Mouse (Mus musculus): ENCODE measurements at regions not wholly inside any gene's neighbourhood (a gene's known extent, or its start where the extent isn't known, plus 50 kb on each side); places are given as distances from the start of the nearest gene placed in this dataset.

- Histone ChIP-seq H3K27me3 (ENCODE audit: control insufficient read depth, insufficient read depth, low read length) (no peaks in the 10 kb centered on the region), H3K4me3 (ENCODE audit: control insufficient read depth, low read depth, low read length) (no peak overlapping the region), H3K36me3 (ENCODE audit: control insufficient read depth, insufficient read depth, low read length) (no peaks in the 10 kb centered on the region), H3K27ac (ENCODE audit: control insufficient read depth, insufficient read depth, low read depth, low read length) (no peak overlapping the region), H3K4me1 (ENCODE audit: control insufficient read depth, insufficient read depth, low read length) (no peaks in the 10 kb centered on the region)
- TF ChIP-seq POLR2A (IDR thresholded peaks at IDR 0.05; ENCODE audit: control insufficient read depth, low read depth, low read length), result no peak
- no peak for TF ChIP-seq CTCF (IDR thresholded peaks at IDR 0.05; ENCODE audit: control insufficient read depth, insufficient read depth, insufficient replicate concordance, low read depth, low read length)
Measured at GRCm38 (mm10) chr2:63513554-63514226, 329.6 kb upstream of the Kcnh7 start.

DNA sequence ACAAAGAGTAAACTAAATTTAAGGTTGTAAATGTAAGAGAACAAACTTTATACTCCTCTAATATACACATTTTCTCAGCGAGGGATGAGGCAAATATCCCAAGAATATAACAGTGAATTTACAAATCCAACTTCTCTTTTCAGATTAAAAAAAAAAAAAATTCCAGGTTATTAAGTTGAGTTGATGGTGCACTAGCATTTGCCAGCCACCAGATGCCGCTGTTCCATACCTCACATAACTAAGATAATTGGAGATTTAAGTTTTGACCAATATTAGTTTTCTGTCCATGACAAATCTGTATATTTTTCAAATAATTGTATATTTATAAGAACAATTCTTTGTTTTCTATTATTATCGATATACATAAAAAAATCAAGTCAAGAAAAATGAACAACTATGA, 319.9 kb upstream of the Kcnh7 start:
- TF ChIP-seq POLR2A (IDR thresholded peaks at IDR 0.05; ENCODE audit: control insufficient read depth, low read depth, low read length) (no peak), CTCF (IDR thresholded peaks at IDR 0.05; ENCODE audit: control insufficient read depth, insufficient read depth, insufficient replicate concordance, low read depth, low read length) (no peak)
- no peaks in the 10 kb centered on the region for H3K4me1 ChIP-seq (ENCODE audit: control insufficient read depth, insufficient read depth, low read length)
- H3K36me3 ChIP-seq (ENCODE audit: control insufficient read depth, insufficient read depth, low read length), result no peaks in the 10 kb centered on the region
- H3K27ac ChIP-seq (ENCODE audit: control insufficient read depth, insufficient read depth, low read depth, low read length), result no peak overlapping the region
- H3K27me3 ChIP-seq (ENCODE audit: control insufficient read depth, insufficient read depth, low read length), result no peaks in the 10 kb centered on the region
- no peak overlapping the region for H3K4me3 ChIP-seq (ENCODE audit: control insufficient read depth, low read depth, low read length)

DNA sequence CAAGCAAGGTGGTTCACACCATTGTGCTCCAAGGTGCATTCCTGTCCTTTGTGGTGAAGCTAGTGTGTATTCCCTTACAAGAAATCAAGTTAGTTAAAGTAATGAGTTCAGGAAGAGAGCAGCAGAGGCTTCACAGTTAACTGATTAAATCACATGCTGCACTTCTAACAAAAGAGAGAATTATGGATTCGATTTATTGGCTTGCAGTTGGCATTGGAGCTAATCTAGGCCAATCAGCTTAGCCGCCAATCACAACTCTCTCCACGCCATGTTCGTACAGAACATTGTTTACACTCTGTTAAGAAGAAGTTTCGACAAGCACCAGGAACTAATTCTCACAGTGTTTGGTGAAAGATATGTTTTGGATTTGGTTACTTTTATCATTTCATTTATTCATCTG, 292.3 kb upstream of the Kcnh7 start:
- Histone ChIP-seq H3K27ac (ENCODE audit: control insufficient read depth, insufficient read depth, low read depth, low read length) (no peak overlapping the region), H3K4me3 (ENCODE audit: control insufficient read depth, low read depth, low read length) (no peak overlapping the region), H3K27me3 (ENCODE audit: control insufficient read depth, insufficient read depth, low read length) (no peaks in the 10 kb centered on the region), H3K4me1 (ENCODE audit: control insufficient read depth, insufficient read depth, low read length) (no peaks in the 10 kb centered on the region), H3K36me3 (ENCODE audit: control insufficient read depth, insufficient read depth, low read length) (no peaks in the 10 kb centered on the region)
- TF ChIP-seq POLR2A (IDR thresholded peaks at IDR 0.05; ENCODE audit: control insufficient read depth, low read depth, low read length), result no peak

DNA sequence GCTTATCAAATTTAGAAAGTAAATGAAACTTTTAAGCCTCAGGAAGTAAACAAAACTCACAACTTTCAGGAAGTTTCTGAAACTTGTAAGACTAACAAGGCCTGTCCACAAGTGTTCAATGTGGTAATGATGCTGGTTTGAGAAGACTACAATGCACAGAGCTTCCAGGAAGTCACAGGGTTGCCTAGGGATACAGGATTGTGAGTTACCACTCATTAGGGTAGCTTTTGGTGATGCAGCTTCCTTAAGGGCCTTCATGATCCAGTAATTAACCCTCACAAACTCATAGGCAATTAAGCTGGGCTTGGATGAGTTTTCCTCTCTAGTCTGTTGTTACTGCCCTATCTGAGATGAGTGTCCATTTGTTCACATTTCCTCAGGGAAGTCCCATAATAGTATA, 291.2 kb upstream of the Kcnh7 start:
- no peaks in the 10 kb centered on the region for H3K27me3 ChIP-seq (ENCODE audit: control insufficient read depth, insufficient read depth, low read length)
- no peak for TF ChIP-seq CTCF (IDR thresholded peaks at IDR 0.05; ENCODE audit: control insufficient read depth, insufficient read depth, insufficient replicate concordance, low read depth, low read length)
- TF ChIP-seq POLR2A (IDR thresholded peaks at IDR 0.05; ENCODE audit: control insufficient read depth, low read depth, low read length), result no peak
- H3K4me1 ChIP-seq (ENCODE audit: control insufficient read depth, insufficient read depth, low read length), result no peaks in the 10 kb centered on the region
- no peaks in the 10 kb centered on the region for H3K36me3 ChIP-seq (ENCODE audit: control insufficient read depth, insufficient read depth, low read length)
- no peak overlapping the region for H3K27ac ChIP-seq (ENCODE audit: control insufficient read depth, insufficient read depth, low read depth, low read length)
- no peak overlapping the region for H3K4me3 ChIP-seq (ENCODE audit: control insufficient read depth, low read depth, low read length)

DNA sequence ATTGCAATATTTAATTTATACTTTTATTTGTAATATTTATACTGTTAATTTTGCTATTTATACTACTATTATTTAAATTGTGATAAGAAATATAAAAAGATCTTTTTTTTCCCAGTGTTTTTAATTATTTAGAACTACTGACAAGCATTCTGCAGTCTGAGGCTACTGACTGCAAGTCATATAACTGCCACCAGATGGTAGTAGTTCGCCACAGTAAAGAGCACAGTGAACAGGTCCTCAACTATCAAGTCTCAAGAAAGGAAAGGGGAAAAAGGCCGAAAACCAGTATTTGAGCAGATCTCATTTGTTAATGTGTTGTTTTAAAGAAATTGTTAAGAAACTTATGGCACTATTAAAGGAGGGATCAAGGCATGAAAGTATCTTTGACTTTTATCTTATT, 289.6 kb upstream of the Kcnh7 start:
- no peaks in the 10 kb centered on the region for H3K4me1 ChIP-seq (ENCODE audit: control insufficient read depth, insufficient read depth, low read length)
- no peaks in the 10 kb centered on the region for H3K36me3 ChIP-seq (ENCODE audit: control insufficient read depth, insufficient read depth, low read length)
- TF ChIP-seq CTCF (IDR thresholded peaks at IDR 0.05; ENCODE audit: control insufficient read depth, insufficient read depth, insufficient replicate concordance, low read depth, low read length) (no peak), POLR2A (IDR thresholded peaks at IDR 0.05; ENCODE audit: control insufficient read depth, low read depth, low read length) (no peak)
- H3K27me3 ChIP-seq (ENCODE audit: control insufficient read depth, insufficient read depth, low read length), result no peaks in the 10 kb centered on the region
- no peak overlapping the region for H3K4me3 ChIP-seq (ENCODE audit: control insufficient read depth, low read depth, low read length)
- no peak overlapping the region for H3K27ac ChIP-seq (ENCODE audit: control insufficient read depth, insufficient read depth, low read depth, low read length)

GRCm38 (mm10) chr2:63472248-63472647, 288.2 kb upstream of the Kcnh7 start:
- Histone ChIP-seq H3K36me3 (ENCODE audit: control insufficient read depth, insufficient read depth, low read length) (no peaks in the 10 kb centered on the region), H3K4me1 (ENCODE audit: control insufficient read depth, insufficient read depth, low read length) (no peaks in the 10 kb centered on the region), H3K4me3 (ENCODE audit: control insufficient read depth, low read depth, low read length) (no peak overlapping the region), H3K27ac (ENCODE audit: control insufficient read depth, insufficient read depth, low read depth, low read length) (no peak overlapping the region), H3K27me3 (ENCODE audit: control insufficient read depth, insufficient read depth, low read length) (no peaks in the 10 kb centered on the region)
- no peak for TF ChIP-seq CTCF (IDR thresholded peaks at IDR 0.05; ENCODE audit: control insufficient read depth, insufficient read depth, insufficient replicate concordance, low read depth, low read length)
- no peak for TF ChIP-seq POLR2A (IDR thresholded peaks at IDR 0.05; ENCODE audit: control insufficient read depth, low read depth, low read length)

- Histone ChIP-seq H3K36me3 (ENCODE audit: control insufficient read depth, insufficient read depth, low read length) (no peaks in the 10 kb centered on the region), H3K27ac (ENCODE audit: control insufficient read depth, insufficient read depth, low read depth, low read length) (no peak overlapping the region), H3K4me1 (ENCODE audit: control insufficient read depth, insufficient read depth, low read length) (peaks cover 4% of the 10 kb centered on the region), H3K27me3 (ENCODE audit: control insufficient read depth, insufficient read depth, low read length) (no peaks in the 10 kb centered on the region), H3K4me3 (ENCODE audit: control insufficient read depth, low read depth, low read length) (no peak overlapping the region)
- TF ChIP-seq CTCF (IDR thresholded peaks at IDR 0.05; ENCODE audit: control insufficient read depth, insufficient read depth, insufficient replicate concordance, low read depth, low read length), result no peak
- TF ChIP-seq POLR2A (IDR thresholded peaks at IDR 0.05; ENCODE audit: control insufficient read depth, low read depth, low read length), result no peak
Measured at GRCm38 (mm10) chr2:63459112-63459511, 275.0 kb upstream of the Kcnh7 start.
